Mouse (Mus musculus): ENCODE measurements around the gene Gpc6.

Gpc6 gene

GRCm38 (mm10) chr14:117473378-117473777 is 548.3 kb downstream of the Gpc6 start:
- no peak for DNase-seq (ENCODE audit: low read depth)

DNA sequence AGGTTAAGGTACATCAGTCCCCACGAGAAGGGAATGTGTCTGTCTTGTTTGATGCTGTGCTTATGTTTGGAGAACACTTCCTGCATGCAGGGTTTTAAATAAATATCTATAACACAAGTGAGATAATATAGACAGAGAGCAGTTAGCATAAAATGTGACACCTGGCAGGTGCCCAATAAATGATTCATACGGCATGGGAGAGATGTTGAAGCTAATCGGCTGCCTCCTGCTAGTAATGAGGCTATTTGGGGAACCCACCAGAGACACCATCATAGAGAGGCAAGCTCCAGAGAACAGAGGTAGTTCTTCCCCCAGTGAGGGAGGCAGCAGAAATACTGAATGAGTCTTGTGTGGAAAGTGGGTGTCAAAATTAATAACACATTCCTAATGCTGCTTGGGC is 553.8 kb downstream of the Gpc6 start:
- no peak for DNase-seq (ENCODE audit: low read depth)

DNA sequence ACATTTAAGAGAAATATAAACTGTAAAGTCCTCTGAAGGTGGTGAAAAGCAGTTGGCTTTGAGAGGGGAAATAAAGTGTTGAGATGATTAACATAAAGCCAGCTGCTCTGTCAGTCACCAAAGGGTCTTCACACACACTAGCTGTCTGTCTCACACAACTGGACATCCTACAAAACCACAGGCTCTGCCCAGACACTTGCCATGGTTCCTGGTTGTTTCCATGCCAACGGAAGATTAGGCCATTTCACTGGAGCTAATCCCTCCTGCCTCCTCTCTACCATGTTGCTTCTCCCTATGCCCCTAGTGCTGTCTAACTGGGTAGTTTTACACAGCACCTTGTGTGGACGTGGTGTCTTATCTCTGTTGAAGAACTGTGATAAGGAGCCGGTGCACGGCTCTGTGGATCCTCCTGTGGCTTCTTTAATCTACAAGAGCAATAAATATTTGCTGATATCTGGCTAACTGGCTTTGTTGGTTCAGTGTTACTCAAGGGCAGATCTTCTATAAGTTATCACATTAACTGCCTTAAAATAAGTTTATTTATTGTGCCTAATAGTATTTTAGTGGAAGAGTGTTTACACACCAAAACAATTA is 562.1 kb downstream of the Gpc6 start:
- no peak for DNase-seq (ENCODE audit: low read depth)

GRCm38 (mm10) chr14:117490469-117490868 is 565.4 kb downstream of the Gpc6 start:
- DNase-seq (ENCODE audit: low read depth) = no peak

- DNase-seq (ENCODE audit: low read depth) = no peak
Observed at GRCm38 (mm10) chr14:117495118-117495517, 570.0 kb downstream of the Gpc6 start.

GRCm38 (mm10) chr14:117498785-117499184 is 573.7 kb downstream of the Gpc6 start:
- no peak for DNase-seq (ENCODE audit: low read depth)

- no peak for DNase-seq (ENCODE audit: low read depth)
Observed at GRCm38 (mm10) chr14:117499354-117499753, 574.2 kb downstream of the Gpc6 start.

DNA sequence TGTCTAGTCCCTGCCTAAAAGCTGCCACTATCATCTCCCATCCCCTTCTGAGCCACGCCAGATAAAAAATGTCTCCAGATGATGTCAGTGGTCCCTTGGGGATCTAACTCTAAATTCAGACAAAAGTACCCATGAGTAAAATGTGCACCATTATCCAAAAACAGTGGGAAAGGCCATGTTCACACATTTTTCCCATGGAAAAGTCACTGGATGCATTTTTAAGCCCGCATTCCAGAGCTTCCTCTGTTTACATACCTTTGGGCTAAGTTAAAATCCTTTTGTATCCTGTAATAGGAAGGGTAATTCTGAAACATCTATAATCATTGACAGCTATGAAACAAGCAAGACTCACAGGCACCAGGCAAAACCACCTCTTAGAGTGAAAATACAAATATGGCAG is 589.7 kb downstream of the Gpc6 start:
- DNase-seq (ENCODE audit: low read depth) = no peak

DNA sequence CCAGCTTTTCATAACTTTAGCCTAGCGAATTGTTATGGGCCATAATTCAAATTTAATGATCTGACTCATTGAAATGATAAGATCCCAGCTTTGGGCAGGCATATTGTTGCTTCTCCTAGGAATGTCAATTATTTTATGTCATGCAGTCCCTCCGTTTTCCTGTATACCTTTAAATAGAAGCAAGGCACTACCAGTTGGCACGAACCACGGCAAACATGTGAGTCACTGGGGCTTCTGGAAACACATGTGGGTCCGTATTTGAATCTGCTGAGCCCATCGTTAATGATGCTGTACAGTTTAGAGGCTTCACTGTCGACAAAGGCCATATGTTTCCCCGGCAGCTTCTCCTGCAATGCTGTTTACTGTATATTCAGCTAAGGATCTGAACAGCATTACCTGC is 594.5 kb downstream of the Gpc6 start:
- no peak for DNase-seq (ENCODE audit: low read depth)

DNA sequence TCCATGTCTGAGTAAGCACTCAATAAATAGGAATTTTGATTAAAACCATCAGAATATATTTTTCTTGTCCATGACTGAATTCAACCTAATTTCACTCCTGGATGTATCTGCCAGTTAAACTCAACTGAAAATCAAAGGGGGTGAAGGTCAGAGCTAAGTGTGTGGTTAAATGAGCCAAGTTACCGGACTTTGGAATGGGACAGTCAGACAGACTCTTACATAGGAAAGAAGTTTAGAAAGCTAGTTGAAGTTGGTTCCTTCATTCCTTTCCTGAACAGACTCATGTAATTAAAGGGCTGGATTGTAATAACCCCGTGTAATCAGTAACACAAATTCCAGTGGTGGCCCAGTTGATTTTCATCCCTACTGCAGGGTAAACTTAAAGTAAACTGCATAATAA is 595.6 kb downstream of the Gpc6 start:
- no peak for DNase-seq (ENCODE audit: low read depth)

DNA sequence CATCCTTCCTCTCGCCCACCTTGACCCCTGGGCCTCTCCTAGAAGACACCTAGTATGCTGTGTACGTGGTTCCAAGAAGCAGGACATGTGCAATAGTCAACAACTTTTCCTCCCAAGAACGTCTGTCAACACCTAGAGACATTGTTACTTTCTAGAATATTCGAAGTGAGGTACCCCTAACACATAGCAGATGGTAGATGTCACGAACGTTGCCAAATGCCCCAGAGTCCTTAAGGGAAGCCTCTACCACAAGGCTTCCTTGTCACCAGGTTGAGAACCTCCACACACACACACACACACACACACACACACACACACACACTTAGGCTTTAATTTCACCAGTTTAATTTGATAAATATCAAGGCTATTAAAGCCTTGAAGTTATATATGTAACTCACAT is 600.0 kb downstream of the Gpc6 start:
- no peak for DNase-seq (ENCODE audit: low read depth)

DNA sequence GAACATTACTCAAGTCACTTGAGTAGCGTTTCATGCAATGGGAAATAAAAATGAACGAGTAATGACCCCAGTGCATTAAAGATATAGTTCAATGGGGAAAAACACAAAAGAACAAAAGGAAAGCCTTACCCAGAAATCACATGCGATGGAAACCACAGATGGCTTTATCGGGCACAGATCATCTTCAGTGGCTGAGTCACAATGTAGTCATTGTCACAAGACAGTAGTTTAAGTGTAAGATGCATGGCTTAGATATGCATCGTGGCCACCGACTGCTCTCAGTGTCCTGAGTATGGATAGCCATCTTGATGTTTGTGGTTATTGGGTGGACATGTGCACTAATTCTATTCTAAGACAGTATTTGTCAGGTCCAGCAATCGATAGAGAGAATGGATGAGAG is 601.9 kb downstream of the Gpc6 start:
- no peak for DNase-seq (ENCODE audit: low read depth)

- no peak for DNase-seq (ENCODE audit: low read depth)
Observed at GRCm38 (mm10) chr14:117529439-117529838, 604.3 kb downstream of the Gpc6 start.

GRCm38 (mm10) chr14:117552776-117553175 is 627.7 kb downstream of the Gpc6 start:
- DNase-seq (ENCODE audit: low read depth) = no peak

- DNase-seq (ENCODE audit: low read depth) = no peak
Observed at GRCm38 (mm10) chr14:117556715-117557320, 631.7 kb downstream of the Gpc6 start.

- DNase-seq (ENCODE audit: low read depth) = no peak
Observed at GRCm38 (mm10) chr14:117562146-117562545, 637.0 kb downstream of the Gpc6 start.

- DNase-seq (ENCODE audit: low read depth) = no peak
Observed at GRCm38 (mm10) chr14:117569278-117569677, 644.2 kb downstream of the Gpc6 start.

- no peak for DNase-seq (ENCODE audit: low read depth)
Observed at GRCm38 (mm10) chr14:117572213-117572612, 647.1 kb downstream of the Gpc6 start.

DNA sequence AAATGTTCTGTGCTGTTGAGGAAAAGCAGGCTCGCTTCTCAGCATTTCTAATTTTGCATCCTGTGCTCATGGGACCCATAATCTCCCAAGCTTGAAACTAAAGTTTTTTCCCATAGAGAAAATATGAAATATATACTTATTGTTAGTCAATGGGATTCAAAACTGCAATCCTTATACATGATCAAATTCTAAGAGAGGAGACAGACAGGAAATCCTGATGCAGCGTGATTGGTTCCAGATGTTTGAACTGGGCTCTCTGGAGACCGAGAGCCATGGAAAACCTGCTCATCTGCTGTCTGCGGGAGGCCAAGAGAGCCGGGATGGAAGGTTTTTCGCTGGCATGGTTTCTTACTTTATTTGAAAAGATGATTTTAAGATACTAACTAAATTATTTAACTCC is 649.1 kb downstream of the Gpc6 start:
- no peak for DNase-seq (ENCODE audit: low read depth)

DNA sequence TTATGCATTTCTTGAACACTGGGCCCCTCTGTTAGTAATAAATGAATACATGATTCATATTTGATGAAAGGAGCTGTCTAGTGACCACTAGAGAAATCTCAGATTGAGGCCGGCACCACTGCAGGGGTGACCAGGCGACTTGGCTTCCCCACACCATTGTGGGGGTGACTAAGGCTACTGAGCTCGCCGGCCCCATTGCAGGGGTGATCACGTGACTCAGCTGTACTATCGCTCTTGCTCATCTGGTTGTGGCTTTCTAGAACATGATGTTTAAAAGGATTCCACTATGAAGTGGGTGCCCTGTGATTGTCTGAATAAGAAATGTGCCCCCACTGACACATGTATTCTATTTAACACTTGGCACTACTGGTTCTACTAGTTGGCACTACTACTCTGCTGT is 656.6 kb downstream of the Gpc6 start:
- DNase-seq (ENCODE audit: low read depth) = no peak

GRCm38 (mm10) chr14:117599758-117600157 is 674.6 kb downstream of the Gpc6 start:
- DNase-seq (ENCODE audit: low read depth) = no peak

GRCm38 (mm10) chr14:117603837-117604236 is 678.7 kb downstream of the Gpc6 start:
- DNase-seq (ENCODE audit: low read depth) = no peak

- no peak for DNase-seq (ENCODE audit: low read depth)
Observed at GRCm38 (mm10) chr14:117605750-117606149, 680.6 kb downstream of the Gpc6 start.

DNA sequence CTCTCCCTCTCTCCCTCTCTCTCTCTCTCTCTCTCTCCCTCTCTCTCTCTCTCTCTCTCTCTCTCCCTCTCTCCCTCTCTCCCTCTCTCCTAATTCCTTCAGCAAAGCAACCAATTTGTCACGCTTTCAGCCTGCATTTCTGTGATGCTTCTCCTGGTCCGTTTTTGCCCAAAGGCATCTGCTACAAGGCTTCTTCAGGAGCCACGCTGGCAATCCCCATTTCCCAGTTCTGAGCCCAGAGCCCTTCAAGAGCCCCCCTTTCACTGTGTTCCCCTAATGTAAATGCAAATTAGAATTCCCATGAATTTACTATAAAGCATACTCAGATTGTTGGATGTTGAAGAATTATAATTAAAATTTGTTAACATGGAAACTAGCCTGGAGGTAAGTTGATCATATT is 686.0 kb downstream of the Gpc6 start:
- DNase-seq (ENCODE audit: low read depth) = no peak
